In genomic region chr14:54206750-54207550, GRCm38 (mm10) we compare ENCODE assay signal across 24 mouse cellular contexts. TPM values are rescaled to one million over a fixed set of nuclear protein-coding genes. Genes with fewer than 3 reads are reported as not detected.
DNase-seq lines count a peak whose midpoint lies in the region; ATAC-seq and TF ChIP-seq lines count a peak whose summit lies in the region.
"Had no signal": no experiment of that assay in that cellular context is flagged by ENCODE, and none has a peak within 500 bp of the region (broad histone marks: within the 10 kb centered on the region; RNA-seq: fewer than 3 reads in every experiment).

No protein-coding gene starts in this region.

- 0 out of 2 replicates have a peak overlapping the region, but pooled peaks have one; percentile 18 for H3K27ac ChIP-seq in heart, embryonic 12.5 days (ENCODE audit: poor library complexity, severe bottlenecking)
- 0 out of 2 replicates have a peak overlapping the region, but pooled peaks have one; percentile 3 for H3K27ac ChIP-seq in kidney, adult 2 months (ENCODE audit: insufficient read depth, low read depth, low read length)
- 0 out of 2 replicates have a peak overlapping the region, but pooled peaks have one; percentile 19 for H3K27ac ChIP-seq in liver, embryonic 14.5 days
- H3K27ac ChIP-seq in intestine, embryonic 15.5 days, result peak overlapping the region; percentile 29
- H3K27ac ChIP-seq in limb, embryonic 10.5 days, result no peak overlapping the region
- H3K27ac ChIP-seq: forebrain, embryonic 13.5 days; hindbrain, postnatal 0 days; midbrain, embryonic 10.5 days had no signal

- intact Hi-C loops in heart, postnatal 36 days (cut with DNase I), result no loop called here

- H3K4me1 ChIP-seq in heart, embryonic 12.5 days (replicated peaks), result peaks cover 36% of the 10 kb centered on the region
- peaks cover 2% of the 10 kb centered on the region; the same call in 1 of the 2 replicates for H3K4me1 ChIP-seq in kidney, adult 2 months (ENCODE audit: control insufficient read depth, insufficient read depth, low read length)
- peaks cover 44 to 51% of the 10 kb centered on the region in 2 experiments for H3K4me1 ChIP-seq in liver, embryonic 14.5 days (replicated peaks; ENCODE audit: control insufficient read depth in 2 of 2, insufficient read depth in 2 of 2, low read length in 1 of 2)
- peaks cover 8% of the 10 kb centered on the region for H3K4me1 ChIP-seq in intestine, embryonic 15.5 days (replicated peaks)
- 0 out of 2 replicates have a peak, but pooled peaks cover 3% of the 10 kb centered on the region for H3K4me1 ChIP-seq in limb, embryonic 10.5 days
- H3K4me1 ChIP-seq: forebrain, embryonic 13.5 days had no signal

- TF ChIP-seq EP300 in liver, embryonic 14.5 days (IDR thresholded peaks at IDR 0.05; ENCODE audit: low read depth), result no peak

- no peaks in the 10 kb centered on the region for H3K27me3 ChIP-seq in heart, embryonic 12.5 days (replicated peaks)
- no peaks in the 10 kb centered on the region for H3K27me3 ChIP-seq in kidney, adult 2 months (replicated peaks; ENCODE audit: control insufficient read depth, insufficient read depth, low read length)
- no peaks in the 10 kb centered on the region; the same call in 1 of the 2 replicates for H3K27me3 ChIP-seq in liver, embryonic 14.5 days (ENCODE audit: control insufficient read depth, insufficient read depth, low read length)
- no peaks in the 10 kb centered on the region for H3K27me3 ChIP-seq in intestine, embryonic 15.5 days (replicated peaks)
- H3K27me3 ChIP-seq in limb, embryonic 10.5 days (ENCODE audit: low read depth, poor library complexity, severe bottlenecking), result no peaks in the 10 kb centered on the region
- H3K27me3 ChIP-seq: CH12.LX; forebrain, embryonic 13.5 days; Patski had no signal

- no peak overlapping the region for H3K4me3 ChIP-seq in heart, embryonic 12.5 days
- no peak overlapping the region for H3K4me3 ChIP-seq in kidney, adult 2 months (ENCODE audit: insufficient read depth, low read depth, low read length)
- no peak overlapping the region for H3K4me3 ChIP-seq in liver, embryonic 14.5 days (ENCODE audit: insufficient read depth in 1 of 2, low read depth in 2 of 2, low read length in 2 of 2)
- no peak overlapping the region for H3K4me3 ChIP-seq in intestine, embryonic 15.5 days (replicated peaks)
- no peak overlapping the region for H3K4me3 ChIP-seq in limb, embryonic 10.5 days
- H3K4me3 ChIP-seq: forebrain, embryonic 13.5 days; midbrain, embryonic 10.5 days; myocyte had no signal

- H3K36me3 ChIP-seq in heart, embryonic 12.5 days, result no peaks in the 10 kb centered on the region
- no peaks in the 10 kb centered on the region for H3K36me3 ChIP-seq in kidney, adult 2 months (ENCODE audit: control insufficient read depth, insufficient read depth, low read length)
- H3K36me3 ChIP-seq in liver, embryonic 14.5 days (replicated peaks; ENCODE audit: control insufficient read depth, insufficient read depth, low read depth), result no peaks in the 10 kb centered on the region
- H3K36me3 ChIP-seq in intestine, embryonic 15.5 days, result no peaks in the 10 kb centered on the region
- H3K36me3 ChIP-seq in limb, embryonic 10.5 days, result no peaks in the 10 kb centered on the region
- H3K36me3 ChIP-seq: G1E; midbrain, embryonic 10.5 days had no signal

- no peaks in the 10 kb centered on the region for H3K9me3 ChIP-seq in heart, embryonic 12.5 days (replicated peaks)
- no peaks in the 10 kb centered on the region for H3K9me3 ChIP-seq in liver, embryonic 14.5 days (ENCODE audit: control insufficient read depth, low read length)
- H3K9me3 ChIP-seq in intestine, embryonic 15.5 days, result no peaks in the 10 kb centered on the region
- H3K9me3 ChIP-seq in limb, embryonic 10.5 days (replicated peaks), result no peaks in the 10 kb centered on the region
- H3K9me3 ChIP-seq: forebrain, embryonic 13.5 days; G1E; midbrain, embryonic 10.5 days had no signal

- DNase-seq in heart, postnatal 36 days, result no peak
- DNase-seq in kidney, adult 2 months, result no peak
- no peak for DNase-seq in kidney, postnatal 36 days
- DNase-seq in liver, embryonic 14.5 days (ENCODE audit: low read depth in 3 of 3, low spot score in 3 of 3), result no peak
- no peak for DNase-seq in liver
- DNase-seq in limb, embryonic 10.5 days (ENCODE audit: low spot score), result no peak
- DNase-seq: adrenal gland, postnatal 36 days; B cell, adult 2 months; cerebellum, adult 9-10 months; kidney, postnatal 14 days; liver, postnatal 0 days; lung, postnatal 10 days; right cerebral cortex, adult 18-20 months; right cerebral cortex, postnatal 4 days had no signal

- TF ChIP-seq CTCF in kidney, adult 2 months (conservative IDR thresholded peaks at IDR 0.05; ENCODE audit: insufficient read depth, insufficient read length, low read depth, low read length), result no peak
- TF ChIP-seq CTCF in liver, embryonic 14.5 days (IDR thresholded peaks at IDR 0.05; ENCODE audit: low read depth), result no peak

- H3K9ac ChIP-seq in heart, embryonic 12.5 days, result no peak overlapping the region
- no peak overlapping the region for H3K9ac ChIP-seq in liver, embryonic 14.5 days (replicated peaks)
- H3K9ac ChIP-seq in intestine, embryonic 15.5 days, result no peak overlapping the region
- H3K9ac ChIP-seq: forebrain, embryonic 13.5 days; liver, postnatal 0 days had no signal

- no peak for ATAC-seq in heart, embryonic 12.5 days (ENCODE audit: insufficient number of reproducible peaks, low FRiP score)
- no peak for ATAC-seq in liver, embryonic 14.5 days (ENCODE audit: insufficient read depth)
- ATAC-seq in intestine, embryonic 15.5 days, result peak; percentile 54
- ATAC-seq: forebrain, embryonic 13.5 days; hindbrain, postnatal 0 days; liver, postnatal 0 days; midbrain, embryonic 16.5 days; Patski had no signal

- no peak overlapping the region for H3K4me2 ChIP-seq in heart, embryonic 12.5 days
- H3K4me2 ChIP-seq in liver, embryonic 14.5 days (ENCODE audit: low read depth), result no peak overlapping the region
- H3K4me2 ChIP-seq in intestine, embryonic 15.5 days (replicated peaks), result no peak overlapping the region
- H3K4me2 ChIP-seq: forebrain, embryonic 13.5 days had no signal

- 48% methylated on average over 15 of the region's 15 CpGs for WGBS in heart, embryonic 12.5 days
- WGBS in kidney, adult 2 months, result 55% methylated on average over 15 of the region's 15 CpGs
- WGBS in liver, embryonic 14.5 days (ENCODE audit: insufficient replicate concordance), result 62% methylated on average over 15 of the region's 15 CpGs
- 33% methylated on average over 15 of the region's 15 CpGs for WGBS in intestine, embryonic 15.5 days
- WGBS in limb, embryonic 10.5 days, result 61% methylated on average over 15 of the region's 15 CpGs

- no peak for TF ChIP-seq POLR2A in kidney, adult 2 months (IDR thresholded peaks at IDR 0.05; ENCODE audit: low read depth, low read length)

RNA-seq across cellular contexts. Expression of gene Dad1, which starts 47.0 kb away (rescaled TPM):
- polyA plus RNA-seq in heart, embryonic 12.5 days (2016; fragmentation: Nextera tagmentation; extraction: Ambion mirVana), result 365 and 374 TPM in 2 replicates
- 100 to 1,000 TPM in 1 of 2 experiments, 10 to 100 TPM in 1; 96.6 to 101 TPM for total RNA-seq in heart, postnatal 36 days (2021)
- 773 and 775 TPM in 2 replicates for polyA plus RNA-seq in kidney, adult 2 months (2012; rRNA removed)
- 133 and 145 TPM in 2 replicates for polyA plus RNA-seq in liver, embryonic 14.5 days (2012; rRNA removed)
- 221 and 224 TPM in 2 replicates for polyA plus RNA-seq in liver, embryonic 14.5 days (2014; fragmentation: Nextera tagmentation; extraction: Ambion mirVana)
- polyA plus RNA-seq in intestine, embryonic 15.5 days (2015; fragmentation: Nextera tagmentation; extraction: Ambion mirVana), result 450 and 484 TPM in 2 replicates
- polyA plus RNA-seq in limb, embryonic 10.5 days (2016; fragmentation: Nextera tagmentation; extraction: Ambion mirVana), result 234 and 239 TPM in 2 replicates

RNA-seq across cellular contexts. Expression of gene Abhd4, which starts 47.0 kb away (rescaled TPM):
- polyA plus RNA-seq in heart, embryonic 12.5 days (2016; fragmentation: Nextera tagmentation; extraction: Ambion mirVana), result 87.6 and 90.2 TPM in 2 replicates
- 10 to 100 TPM; 52.2 to 59.7 TPM for total RNA-seq in heart, postnatal 36 days (2021)
- polyA plus RNA-seq in kidney, adult 2 months (2012; rRNA removed), result 74.5 and 75.8 TPM in 2 replicates
- 5.9 and 6.1 TPM in 2 replicates for polyA plus RNA-seq in liver, embryonic 14.5 days (2012; rRNA removed)
- polyA plus RNA-seq in liver, embryonic 14.5 days (2014; fragmentation: Nextera tagmentation; extraction: Ambion mirVana), result 14.9 and 18.3 TPM in 2 replicates
- 41.6 and 42.6 TPM in 2 replicates for polyA plus RNA-seq in intestine, embryonic 15.5 days (2015; fragmentation: Nextera tagmentation; extraction: Ambion mirVana)
- polyA plus RNA-seq in limb, embryonic 10.5 days (2016; fragmentation: Nextera tagmentation; extraction: Ambion mirVana), result 32.2 and 37.7 TPM in 2 replicates
